Mouse (Mus musculus): ENCODE data around the gene Nckap5. TPM values are rescaled to one million over a fixed set of nuclear protein-coding genes. Genes with fewer than 3 reads are reported as not detected.

Gene Nckap5
- polyA plus RNA-seq, 1 experiment from 2014 or later = 40.1 TPM

- no peaks in the 10 kb centered on the region for H3K27me3 ChIP-seq
- 11% methylated on average over 18 of the region's 18 CpGs for WGBS
- H3K9me3 ChIP-seq = no peaks in the 10 kb centered on the region
- peak overlapping the region; percentile 64 for H3K4me2 ChIP-seq
- peak overlapping the region; percentile 46 for H3K9ac ChIP-seq
- peak; percentile 69; the same call in 1 of the 2 replicates for ATAC-seq (ENCODE audit: borderline replicate concordance, extremely low read depth, low FRiP score, low TSS enrichment)
- peak overlapping the region; percentile 39 for H3K4me3 ChIP-seq
- H3K36me3 ChIP-seq = no peaks in the 10 kb centered on the region
- H3K27ac ChIP-seq = peak overlapping the region; percentile 37; the same call in 1 of the 2 replicates
- peaks cover 24% of the 10 kb centered on the region for H3K4me1 ChIP-seq
These were observed 92.9 kb downstream of the Nckap5 start for GRCm38 (mm10) chr1:126737554-126738290.

- Histone ChIP-seq H3K27ac (no peak overlapping the region), H3K4me2 (no peak overlapping the region), H3K4me1 (peaks cover 2% of the 10 kb centered on the region; the same call in 1 of the 2 replicates), H3K9me3 (no peaks in the 10 kb centered on the region), H3K36me3 (no peaks in the 10 kb centered on the region), H3K9ac (no peak overlapping the region), H3K27me3 (no peaks in the 10 kb centered on the region), H3K4me3 (no peak overlapping the region)
- no peak for ATAC-seq (ENCODE audit: borderline replicate concordance, extremely low read depth, low FRiP score, low TSS enrichment)
These were observed 98.9 kb downstream of the Nckap5 start for GRCm38 (mm10) chr1:126731691-126732090.

DNA sequence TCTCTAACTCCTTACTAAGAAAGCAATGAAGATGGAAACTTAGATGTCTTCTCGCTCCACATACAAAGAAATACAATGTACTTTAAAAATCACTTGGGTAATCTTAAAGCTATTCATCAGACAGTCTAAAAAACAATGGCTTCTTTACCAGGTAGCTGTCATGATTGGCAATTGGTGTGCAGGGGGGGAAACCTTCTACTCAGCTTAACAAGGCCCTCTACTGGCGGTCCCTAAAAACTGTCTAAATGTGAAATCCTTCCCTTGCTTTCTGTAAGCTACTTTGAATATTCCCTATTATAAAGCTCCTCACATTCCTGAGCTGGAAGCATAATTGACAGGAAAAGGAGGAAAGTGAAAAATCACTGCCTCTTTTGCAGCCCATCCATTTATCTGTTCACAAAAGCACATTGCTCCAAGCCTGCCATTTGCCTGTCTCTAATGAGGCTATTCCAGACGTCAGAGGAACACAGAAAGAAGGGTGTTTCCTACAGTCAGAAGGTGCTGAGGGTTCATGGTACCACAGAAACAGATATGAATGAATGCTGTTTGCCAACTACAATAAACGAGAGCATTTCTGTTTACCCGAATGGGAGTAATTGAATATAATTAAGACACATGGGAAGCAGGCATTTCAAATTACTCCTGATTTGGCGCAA is 104.1 kb downstream of the Nckap5 start:
- WGBS = 61% methylated on average over 6 of the region's 6 CpGs
- no peaks in the 10 kb centered on the region for H3K9me3 ChIP-seq
- H3K4me2 ChIP-seq = no peak overlapping the region
- H3K4me1 ChIP-seq = 0 out of 2 replicates have a peak, but pooled peaks cover 4% of the 10 kb centered on the region
- H3K27me3 ChIP-seq = no peaks in the 10 kb centered on the region
- H3K4me3 ChIP-seq = no peak overlapping the region
- H3K27ac ChIP-seq = no peak overlapping the region
- no peak for ATAC-seq (ENCODE audit: borderline replicate concordance, extremely low read depth, low FRiP score, low TSS enrichment)
- no peaks in the 10 kb centered on the region for H3K36me3 ChIP-seq
- H3K9ac ChIP-seq = no peak overlapping the region

DNA sequence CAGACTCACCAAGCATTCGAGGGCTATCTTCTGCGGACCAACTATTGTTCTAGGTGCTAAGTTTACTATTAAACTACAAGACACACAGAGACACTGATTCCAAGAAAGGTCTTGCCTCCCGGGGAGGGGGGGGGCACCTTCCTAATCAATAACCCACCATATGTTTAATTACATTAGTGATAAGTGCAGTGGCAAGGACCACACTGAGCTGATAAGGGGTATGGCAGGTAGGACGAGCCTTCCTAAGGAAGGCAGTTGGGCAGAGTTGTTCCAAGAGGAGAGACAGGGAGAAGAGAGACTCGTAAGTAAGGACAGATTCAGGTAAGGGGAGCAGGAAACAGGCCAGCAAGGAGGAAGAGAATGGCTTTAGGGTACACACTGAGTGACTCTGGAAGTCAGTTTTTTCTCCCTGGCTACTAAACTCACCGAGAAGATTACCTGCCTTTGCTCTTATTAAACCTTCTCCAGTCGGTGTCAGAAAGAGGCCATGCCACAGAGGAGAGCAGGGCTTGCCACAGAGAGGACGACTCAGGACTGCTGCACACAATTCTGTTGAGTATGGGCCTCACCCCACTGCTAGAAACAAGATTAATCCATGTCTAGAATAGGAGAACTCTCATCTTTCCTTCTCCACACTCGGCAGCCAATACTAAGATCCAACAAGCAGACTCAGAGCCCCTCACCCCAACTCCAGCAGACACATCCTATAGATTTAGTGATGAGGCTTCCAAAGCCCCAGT is 104.8 kb downstream of the Nckap5 start:
- Histone ChIP-seq H3K36me3 (no peaks in the 10 kb centered on the region), H3K4me2 (no peak overlapping the region), H3K27ac (no peak overlapping the region), H3K9ac (no peak overlapping the region), H3K4me1 (0 out of 2 replicates have a peak, but pooled peaks cover 4% of the 10 kb centered on the region), H3K4me3 (no peak overlapping the region), H3K27me3 (no peaks in the 10 kb centered on the region), H3K9me3 (no peaks in the 10 kb centered on the region)
- no peak for ATAC-seq (ENCODE audit: borderline replicate concordance, extremely low read depth, low FRiP score, low TSS enrichment)
- WGBS = 45% methylated on average over 9 of the region's 9 CpGs

DNA sequence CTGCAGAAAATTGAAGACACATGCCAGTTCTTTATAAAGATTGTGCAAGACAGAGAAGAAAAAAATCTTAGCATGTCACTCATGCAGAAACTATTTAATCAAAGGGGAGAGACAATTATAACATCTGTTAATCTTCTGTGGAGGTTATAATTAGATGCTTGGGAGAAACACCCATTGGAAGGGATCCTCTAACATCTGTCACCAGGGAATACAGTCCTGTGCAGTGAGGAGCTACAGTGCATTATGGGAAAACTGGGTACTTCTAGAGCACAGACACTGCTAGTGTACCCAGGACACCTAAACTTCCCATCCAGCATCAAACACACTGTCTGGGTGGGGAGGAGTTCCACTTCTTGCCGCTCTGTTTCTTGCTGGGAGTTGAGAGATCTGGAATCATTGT is 108.7 kb downstream of the Nckap5 start:
- H3K27me3 ChIP-seq = no peaks in the 10 kb centered on the region
- no peak overlapping the region for H3K27ac ChIP-seq
- H3K9ac ChIP-seq = no peak overlapping the region
- H3K4me2 ChIP-seq = no peak overlapping the region
- H3K9me3 ChIP-seq = no peaks in the 10 kb centered on the region
- no peaks in the 10 kb centered on the region for H3K36me3 ChIP-seq
- WGBS = 81% methylated on average over 1 of the region's 1 CpGs
- ATAC-seq (ENCODE audit: borderline replicate concordance, extremely low read depth, low FRiP score, low TSS enrichment) = no peak
- H3K4me3 ChIP-seq = no peak overlapping the region
- H3K4me1 ChIP-seq = 0 out of 2 replicates have a peak, but pooled peaks cover 4% of the 10 kb centered on the region

- no peak overlapping the region for H3K4me3 ChIP-seq
- no peak for ATAC-seq (ENCODE audit: borderline replicate concordance, extremely low read depth, low FRiP score, low TSS enrichment)
- H3K9me3 ChIP-seq = no peaks in the 10 kb centered on the region
- H3K4me1 ChIP-seq = no peaks in the 10 kb centered on the region
- H3K36me3 ChIP-seq = no peaks in the 10 kb centered on the region
- WGBS = 41% methylated on average over 5 of the region's 5 CpGs
- H3K27me3 ChIP-seq = no peaks in the 10 kb centered on the region
- H3K4me2 ChIP-seq = no peak overlapping the region
- H3K9ac ChIP-seq = no peak overlapping the region
- H3K27ac ChIP-seq = no peak overlapping the region
These were observed 110.8 kb downstream of the Nckap5 start for GRCm38 (mm10) chr1:126719733-126720348.

DNA sequence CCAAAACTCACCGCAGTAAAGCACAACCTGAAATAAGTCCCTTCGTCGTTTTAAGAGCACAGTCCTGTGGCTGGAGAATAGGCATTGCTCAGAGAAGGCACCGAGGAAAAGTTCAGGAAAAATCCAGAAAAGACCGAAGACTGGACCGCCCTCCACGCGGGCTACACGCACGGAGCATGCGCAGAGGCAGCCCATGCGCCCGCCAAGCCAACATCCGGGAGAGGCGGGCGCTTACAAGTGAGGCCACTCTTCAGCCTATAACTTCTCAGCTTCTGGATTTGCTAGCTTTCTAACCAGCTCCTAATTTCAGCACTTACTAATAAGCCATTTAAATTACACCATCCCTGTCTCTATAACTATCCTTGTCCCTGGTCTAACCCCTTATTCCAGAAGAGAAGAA is 124.0 kb downstream of the Nckap5 start:
- Histone ChIP-seq H3K27me3 (no peaks in the 10 kb centered on the region), H3K9ac (no peak overlapping the region), H3K9me3 (no peaks in the 10 kb centered on the region), H3K4me3 (no peak overlapping the region), H3K27ac (no peak overlapping the region), H3K4me1 (no peaks in the 10 kb centered on the region), H3K36me3 (no peaks in the 10 kb centered on the region), H3K4me2 (no peak overlapping the region)
- 94% methylated on average over 16 of the region's 16 CpGs for WGBS
- ATAC-seq (ENCODE audit: borderline replicate concordance, extremely low read depth, low FRiP score, low TSS enrichment) = no peak

GRCm38 (mm10) chr1:126700978-126701320 is 129.7 kb downstream of the Nckap5 start:
- H3K9me3 ChIP-seq = no peaks in the 10 kb centered on the region
- no peak overlapping the region for H3K27ac ChIP-seq
- no peaks in the 10 kb centered on the region for H3K4me1 ChIP-seq
- 89% methylated on average over 4 of the region's 4 CpGs for whole genome bisulfite sequencing
- no peak overlapping the region for H3K4me2 ChIP-seq
- no peak overlapping the region for H3K9ac ChIP-seq
- H3K36me3 ChIP-seq = no peaks in the 10 kb centered on the region
- no peak overlapping the region for H3K4me3 ChIP-seq
- ATAC-seq (ENCODE audit: borderline replicate concordance, extremely low read depth, low FRiP score, low TSS enrichment) = no peak
- H3K27me3 ChIP-seq = no peaks in the 10 kb centered on the region

- no peaks in the 10 kb centered on the region for H3K9me3 ChIP-seq
- no peak overlapping the region for H3K4me3 ChIP-seq
- H3K27me3 ChIP-seq = no peaks in the 10 kb centered on the region
- WGBS = 68% methylated on average over 8 of the region's 8 CpGs
- ATAC-seq (ENCODE audit: borderline replicate concordance, extremely low read depth, low FRiP score, low TSS enrichment) = no peak
- H3K4me1 ChIP-seq = no peaks in the 10 kb centered on the region
- H3K9ac ChIP-seq = no peak overlapping the region
- no peak overlapping the region for H3K27ac ChIP-seq
- no peaks in the 10 kb centered on the region for H3K36me3 ChIP-seq
- H3K4me2 ChIP-seq = no peak overlapping the region
These were observed 130.3 kb downstream of the Nckap5 start for GRCm38 (mm10) chr1:126700063-126700977.

DNA sequence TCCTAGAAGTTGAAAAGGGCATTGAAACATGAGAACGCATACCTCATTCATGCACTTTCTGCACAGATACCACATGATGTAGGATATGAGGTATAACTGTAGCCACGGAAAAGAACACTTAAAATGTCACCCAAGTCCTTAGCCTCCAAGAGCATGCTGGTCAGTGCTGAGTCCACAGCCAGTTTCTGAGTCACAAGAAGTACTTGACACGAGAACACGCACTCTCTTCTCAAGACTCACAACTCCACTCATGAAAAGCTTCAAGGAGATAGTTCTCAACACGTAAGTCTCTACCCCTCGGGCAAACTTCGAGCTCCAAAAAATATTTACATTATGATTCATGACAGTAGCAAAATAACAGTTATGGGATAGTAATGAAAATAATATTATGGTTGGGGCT is 137.0 kb downstream of the Nckap5 start:
- 61% methylated on average over 7 of the region's 7 CpGs for WGBS
- Histone ChIP-seq H3K27ac (no peak overlapping the region), H3K9me3 (no peaks in the 10 kb centered on the region), H3K36me3 (no peaks in the 10 kb centered on the region), H3K4me2 (no peak overlapping the region), H3K27me3 (no peaks in the 10 kb centered on the region), H3K9ac (no peak overlapping the region), H3K4me3 (no peak overlapping the region), H3K4me1 (no peaks in the 10 kb centered on the region)
- no peak for ATAC-seq (ENCODE audit: borderline replicate concordance, extremely low read depth, low FRiP score, low TSS enrichment)

DNA sequence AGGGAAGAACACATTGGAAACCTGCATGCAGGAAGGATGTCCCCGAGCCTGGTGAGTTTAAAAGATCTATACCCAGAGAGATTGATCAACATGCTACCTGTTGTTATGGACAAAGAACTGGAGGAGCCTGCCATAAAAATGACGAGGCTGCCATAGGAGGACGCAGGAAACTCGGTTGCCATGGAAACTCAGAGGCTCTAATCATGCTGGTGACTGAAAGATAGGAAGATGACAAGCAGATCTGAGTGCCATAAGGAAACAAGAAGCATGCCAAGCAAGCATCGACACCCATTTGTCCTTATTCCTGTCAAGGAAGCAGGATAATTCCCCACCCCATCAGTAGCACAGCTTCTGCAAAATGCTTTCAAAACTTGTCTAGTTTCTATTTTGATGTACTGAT is 142.0 kb downstream of the Nckap5 start:
- ATAC-seq (ENCODE audit: borderline replicate concordance, extremely low read depth, low FRiP score, low TSS enrichment) = no peak
- no peak overlapping the region for H3K27ac ChIP-seq
- no peak overlapping the region for H3K4me3 ChIP-seq
- no peaks in the 10 kb centered on the region for H3K36me3 ChIP-seq
- H3K27me3 ChIP-seq = no peaks in the 10 kb centered on the region
- WGBS = 59% methylated on average over 5 of the region's 5 CpGs
- no peak overlapping the region for H3K4me2 ChIP-seq
- H3K9me3 ChIP-seq = no peaks in the 10 kb centered on the region
- H3K9ac ChIP-seq = no peak overlapping the region
- peaks cover 13% of the 10 kb centered on the region for H3K4me1 ChIP-seq

All from lung, embryonic 15.5 days (tissue).